Mouse (Mus musculus) C2C12 (cell line): Measurements from ENCODE around the gene Ddah2.

Experiments
- CEBPB ChIP-seq: IDR thresholded peaks from one replicate; pipeline ENCODE4 v1.6.1; 2011; ENCODE audit warnings: low read depth, mild to moderate bottlenecking, control low read depth, moderate library complexity
- CTCF ChIP-seq: IDR thresholded peaks from one replicate; pipeline ENCODE4 v1.5.1; 2011; ENCODE audit not compliant: control insufficient read depth, insufficient read depth, insufficient read length
- MAX ChIP-seq: IDR thresholded peaks from one replicate; pipeline ENCODE4 v1.6.1; 2011; ENCODE audit warnings: mild to moderate bottlenecking, control low read depth
- MYOD1 ChIP-seq: IDR thresholded peaks from one replicate; pipeline ENCODE4 v1.6.1; 2011; ENCODE audit warnings: low read depth; ENCODE audit not compliant: control insufficient read depth, insufficient read length
- MYOG ChIP-seq: IDR thresholded peaks from one replicate; pipeline ENCODE4 v1.6.1; 2011; ENCODE audit not compliant: control insufficient read depth, insufficient read length; ENCODE audit errors: extremely low read depth

DNA sequence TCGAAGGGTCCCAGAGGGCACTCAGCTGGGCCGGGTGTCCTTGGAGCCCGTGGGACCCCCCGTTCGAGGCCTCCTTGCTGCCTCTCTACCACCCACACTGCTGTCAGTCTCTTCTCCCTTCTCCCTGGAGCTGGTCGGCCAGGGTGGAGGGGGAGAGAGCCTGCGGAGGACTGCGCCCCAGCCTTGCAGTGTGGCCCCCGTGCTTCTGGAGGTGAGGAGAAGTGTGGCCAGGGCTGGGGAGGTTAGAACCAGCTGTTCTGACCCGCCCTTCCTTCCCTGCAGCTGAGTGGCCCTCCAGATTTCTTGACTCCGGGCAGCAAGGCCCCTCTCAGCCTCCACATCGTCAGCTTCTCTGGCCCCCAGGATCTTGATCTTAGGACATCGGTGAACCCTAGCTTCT is 34.6 kb upstream of the Ddah2 start:
- TF ChIP-seq CTCF (no peak), MYOD1 (no peak), CEBPB (no peak), MAX (no peak), MYOG (no peak)
